Mouse (Mus musculus) neural tube, embryonic 13.5 days (tissue): Measurements from ENCODE around the gene Ubfd1. TPM values are rescaled to one million over a fixed set of nuclear protein-coding genes. Genes with fewer than 3 reads are reported as not detected.
A peak's percentile ranks its signal among the peaks of the same experiment; 100 is the strongest.

ENCODE experiments used
- ATAC-seq: fragments of 200-750 bp; cut with Nextera tagmentation; 2 replicates; pipeline ENCODE4 v1.8.0; 2017; ENCODE audit warnings: low read depth, mild to moderate bottlenecking, moderate TSS enrichment, moderate library complexity
- H3K27ac ChIP-seq: fragments of 300-500 bp; sonication (generic); replicated peaks from 2 replicates; pipeline ENCODE4 v1.5.1; 2015; ENCODE audit warnings: moderate library complexity, mild to moderate bottlenecking, inconsistent platforms
- H3K27me3 ChIP-seq: fragments of 300-500 bp; sonication (generic); 2 replicates; pipeline ENCODE4 v1.6.1; 2015; ENCODE audit warnings: mild to moderate bottlenecking, inconsistent platforms
- H3K36me3 ChIP-seq: fragments of 300-500 bp; sonication (generic); 2 replicates; pipeline ENCODE4 v1.6.1; 2015; ENCODE audit warnings: mild to moderate bottlenecking, inconsistent platforms
- H3K4me1 ChIP-seq: fragments of 300-500 bp; sonication (generic); replicated peaks from 2 replicates; pipeline ENCODE4 v1.6.1; 2015; ENCODE audit warnings: inconsistent platforms
- H3K4me2 ChIP-seq: fragments of 300-500 bp; sonication (generic); 2 replicates; pipeline ENCODE4 v1.6.1; 2015; ENCODE audit warnings: inconsistent platforms, mild to moderate bottlenecking, moderate library complexity
- H3K4me3 ChIP-seq: fragments of 300-500 bp; sonication (generic); 2 replicates; pipeline ENCODE4 v1.5.1; 2015; ENCODE audit warnings: mild to moderate bottlenecking, inconsistent platforms
- H3K9ac ChIP-seq: fragments of 300-500 bp; sonication (generic); 2 replicates; pipeline ENCODE4 v1.6.1; 2015; ENCODE audit warnings: moderate library complexity, mild to moderate bottlenecking, inconsistent platforms
- H3K9me3 ChIP-seq: fragments of 300-500 bp; sonication (generic); 2 replicates; pipeline ENCODE4 v1.6.1; 2016; ENCODE audit warnings: inconsistent platforms
- WGBS: fragments of 180-500 bp; shearing (Covaris S2); methylation state at CpG from one replicate; pipeline ENCODE4 v1.1.7; 2015; 5-methylcytosine and 5-hydroxymethylcytosine counted together
- polyA plus RNA-seq: library from polyadenylated mRNA; unstranded; fragments of >200 nt; fragmentation: Nextera tagmentation; extraction: Ambion mirVana; gene quantifications from 2 replicates; pipeline ENCODE4 v1.2.1, GENCODE M21; 2015

Gene Ubfd1
- polyA plus RNA-seq: 68.0 and 76.7 TPM in 2 replicates

DNA sequence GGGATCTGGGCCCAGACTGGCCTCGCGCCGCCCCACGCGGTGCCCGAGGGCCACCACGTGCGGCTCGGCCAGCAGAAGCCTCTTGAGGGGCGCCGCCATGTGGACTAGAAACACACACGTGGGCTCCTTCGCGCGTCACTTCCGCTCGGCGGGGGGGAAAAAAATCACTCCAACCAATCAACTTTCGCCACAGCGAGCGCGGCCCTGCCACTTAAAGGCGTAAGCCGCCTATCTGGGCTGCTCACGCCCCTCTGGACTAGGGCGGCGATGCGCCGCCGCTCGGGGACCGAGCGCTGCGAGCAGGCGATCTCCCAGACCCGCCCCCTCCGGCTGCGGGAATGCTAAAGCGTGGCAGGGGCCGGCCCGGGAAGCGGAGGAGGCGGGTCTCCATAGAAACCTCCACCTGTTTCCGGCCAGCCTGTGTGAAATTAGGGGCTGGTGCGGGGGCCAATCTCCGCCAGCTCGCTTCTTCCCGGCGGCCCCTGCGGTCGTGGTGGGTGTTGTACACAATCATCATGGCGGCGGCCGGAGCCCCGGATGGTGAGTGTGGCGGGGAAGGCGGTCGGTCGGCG, at the start of gene Ubfd1, which contains the start of gene Ears2:
Gene Ubfd1, plus strand, starts transcription at position 231 of the 572 bp plus-strand sequence.
Gene Ears2, minus strand, starts transcription at position 319 of the 572 bp plus-strand sequence.
- under 1% methylated on average over 60 of the region's 60 CpGs for WGBS
- Histone ChIP-seq H3K9ac (peak within 1 kb of the TSS; percentile 98), H3K27ac (peak within 1 kb of the TSS; percentile 97), H3K4me2 (peak within 1 kb of the TSS; percentile 75), H3K9me3 (no peaks in the 10 kb centered on the region), H3K4me1 (peaks cover 35% of the 10 kb centered on the region), H3K4me3 (peak within 1 kb of the TSS; percentile 100), H3K36me3 (peaks cover 39% of the 10 kb centered on the region), H3K27me3 (no peaks in the 10 kb centered on the region)
- ATAC-seq: peak; percentile 98

DNA sequence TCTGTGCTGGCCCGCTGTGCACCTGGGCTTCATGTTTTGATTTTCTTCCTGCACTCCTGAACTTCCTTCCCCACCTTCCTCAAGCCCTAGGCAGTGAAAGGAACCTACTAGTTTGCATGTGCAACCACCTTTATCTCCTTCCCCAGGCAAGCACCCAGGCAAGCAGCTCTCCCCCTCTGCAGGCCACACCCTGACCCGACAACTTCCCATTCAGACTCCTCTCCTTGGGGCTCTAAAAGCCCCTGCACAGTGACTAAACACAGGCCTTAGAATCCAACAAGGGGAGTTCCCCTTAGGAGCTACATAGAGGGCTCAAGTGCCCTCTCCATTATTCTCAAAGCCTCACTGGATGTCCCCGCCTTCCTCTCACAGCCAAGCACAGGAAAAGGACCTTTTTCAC, 48.7 kb upstream of the Ubfd1 start:
- WGBS: 74% methylated on average over 3 of the region's 3 CpGs
- H3K27me3 ChIP-seq: no peaks in the 10 kb centered on the region
- no peak overlapping the region for H3K27ac ChIP-seq
- no peak overlapping the region for H3K4me3 ChIP-seq
- ATAC-seq: no peak
- H3K36me3 ChIP-seq: peaks cover 6% of the 10 kb centered on the region
- H3K9me3 ChIP-seq: no peaks in the 10 kb centered on the region
- peak overlapping the region; percentile 64 for H3K4me2 ChIP-seq
- peaks cover 66% of the 10 kb centered on the region for H3K4me1 ChIP-seq
- H3K9ac ChIP-seq: peak overlapping the region; percentile 85

DNA sequence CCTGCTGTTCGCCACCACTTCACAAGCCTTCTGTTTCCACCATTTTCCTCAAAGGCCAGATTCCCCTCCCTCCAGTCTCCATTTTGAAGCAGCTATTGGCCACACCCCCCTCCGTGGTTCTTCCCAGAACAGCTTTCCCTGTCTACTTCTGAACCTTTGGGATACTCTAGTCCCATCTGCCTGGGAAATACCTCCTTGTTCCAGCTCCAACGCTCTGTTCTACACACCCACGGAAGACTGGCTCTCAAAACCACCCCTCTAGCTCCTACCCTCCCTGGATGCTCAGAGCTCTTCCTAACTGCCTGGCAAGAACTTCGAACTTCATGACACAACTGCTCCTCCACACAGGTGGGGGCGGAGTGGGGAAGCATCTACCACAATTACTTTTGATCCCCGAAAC, 48.0 kb upstream of the Ubfd1 start:
- Histone ChIP-seq H3K4me1 (peaks cover 61% of the 10 kb centered on the region), H3K9ac (peak overlapping the region; percentile 85), H3K36me3 (peaks cover 6% of the 10 kb centered on the region), H3K27ac (no peak overlapping the region), H3K4me3 (peak overlapping the region; percentile 77), H3K9me3 (no peaks in the 10 kb centered on the region), H3K4me2 (peak overlapping the region; percentile 64), H3K27me3 (no peaks in the 10 kb centered on the region)
- ATAC-seq: no peak
- WGBS: 87% methylated on average over 7 of the region's 7 CpGs

DNA sequence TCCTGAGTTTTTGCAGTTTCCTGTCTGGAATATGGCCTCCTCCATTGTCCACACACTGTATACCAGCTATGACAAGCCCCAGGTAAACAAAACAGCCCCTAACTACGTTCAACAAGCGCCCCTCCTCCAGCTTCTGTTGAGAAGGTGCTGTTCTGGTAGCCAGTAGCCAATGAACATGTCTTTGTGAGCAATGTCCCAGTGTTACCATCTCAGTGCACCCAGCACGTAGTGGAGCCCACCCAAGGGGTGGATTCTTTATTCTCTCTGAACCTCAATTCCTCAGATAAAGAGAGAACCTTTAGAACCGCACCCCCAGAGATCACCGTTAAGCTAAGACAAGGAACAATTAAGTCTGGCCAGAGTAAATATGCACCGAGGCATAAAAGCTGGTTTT, 46.7 kb upstream of the Ubfd1 start:
- WGBS: 1% methylated on average over 6 of the region's 6 CpGs
- Histone ChIP-seq H3K4me1 (peaks cover 49% of the 10 kb centered on the region), H3K9ac (peak overlapping the region; percentile 85), H3K27ac (peak overlapping the region; percentile 91), H3K4me2 (peak overlapping the region; percentile 64), H3K4me3 (peak overlapping the region; percentile 77), H3K36me3 (peaks cover 6% of the 10 kb centered on the region), H3K27me3 (no peaks in the 10 kb centered on the region), H3K9me3 (no peaks in the 10 kb centered on the region)
- ATAC-seq: peak; percentile 58

DNA sequence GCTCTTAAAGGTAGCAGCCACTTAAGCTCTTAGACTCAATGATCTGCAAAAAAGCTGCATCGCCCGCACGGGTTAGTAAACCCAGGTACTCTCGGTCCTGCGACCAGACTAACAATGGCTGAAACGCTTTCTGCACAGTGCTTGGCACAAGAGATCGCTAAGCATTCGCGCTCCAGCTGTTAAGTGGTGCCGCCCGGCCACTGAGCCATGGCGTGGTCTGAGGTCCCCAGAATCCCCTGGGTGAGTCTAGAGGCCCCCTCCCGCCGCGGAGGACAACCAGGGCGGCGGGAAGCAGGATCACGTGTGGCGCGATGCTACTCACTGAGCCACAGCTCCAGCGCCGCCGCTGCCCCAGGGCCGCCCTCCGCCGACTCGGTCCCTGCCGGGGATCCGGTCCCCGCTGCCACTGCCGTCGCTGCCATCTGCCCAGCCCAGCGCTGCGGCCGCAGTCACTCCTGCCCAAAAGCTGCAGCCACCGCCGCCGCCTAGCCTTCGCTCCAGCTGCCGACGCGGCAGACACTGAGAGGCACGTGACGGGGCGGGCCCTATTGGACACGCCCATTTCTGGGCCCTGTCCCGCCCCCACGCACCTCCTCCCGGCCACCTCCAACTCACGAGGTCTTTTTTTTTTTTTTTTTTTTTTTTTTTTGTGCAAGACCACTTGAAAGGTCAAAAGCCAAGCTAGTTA, 46.2 kb upstream of the Ubfd1 start, which contains the start of gene Gga2:
Gene Gga2, minus strand, starts transcription at position 556 of the 688 bp plus-strand sequence.
- H3K4me1 ChIP-seq: peaks cover 43% of the 10 kb centered on the region
- H3K27me3 ChIP-seq: no peaks in the 10 kb centered on the region
- H3K27ac ChIP-seq: peak within 1 kb of the TSS; percentile 91
- H3K36me3 ChIP-seq: peaks cover 6% of the 10 kb centered on the region
- WGBS: 0% methylated on average over 50 of the region's 50 CpGs
- H3K9ac ChIP-seq: peak within 1 kb of the TSS; percentile 85
- H3K9me3 ChIP-seq: no peaks in the 10 kb centered on the region
- peak; percentile 81 for ATAC-seq
- H3K4me3 ChIP-seq: peak within 1 kb of the TSS; percentile 77
- peak within 1 kb of the TSS; percentile 64 for H3K4me2 ChIP-seq

DNA sequence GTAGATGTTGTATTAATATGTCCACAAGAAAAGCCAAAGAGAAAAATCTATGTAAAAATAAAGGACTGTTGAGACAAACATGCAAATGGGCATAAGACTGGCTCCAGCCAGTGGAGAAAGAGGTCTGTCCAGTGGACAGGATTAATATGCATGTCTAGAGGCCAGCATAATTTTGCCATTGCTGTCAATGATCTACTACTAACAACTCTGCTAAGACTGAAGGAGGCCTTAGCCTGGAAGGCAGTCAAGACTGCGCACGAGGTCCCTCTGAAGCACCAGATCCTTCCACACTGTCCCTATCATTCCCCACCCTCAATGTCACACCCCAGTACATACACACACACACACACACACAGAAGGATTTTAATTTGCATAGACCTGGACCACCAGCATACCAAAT, 44.8 kb upstream of the Ubfd1 start:
- Histone ChIP-seq H3K4me1 (peaks cover 30% of the 10 kb centered on the region), H3K27me3 (no peaks in the 10 kb centered on the region), H3K9me3 (no peaks in the 10 kb centered on the region), H3K4me2 (no peak overlapping the region), H3K27ac (no peak overlapping the region), H3K36me3 (peaks cover 6% of the 10 kb centered on the region), H3K4me3 (no peak overlapping the region), H3K9ac (no peak overlapping the region)
- ATAC-seq: no peak
- WGBS: 90% methylated on average over 2 of the region's 2 CpGs

DNA sequence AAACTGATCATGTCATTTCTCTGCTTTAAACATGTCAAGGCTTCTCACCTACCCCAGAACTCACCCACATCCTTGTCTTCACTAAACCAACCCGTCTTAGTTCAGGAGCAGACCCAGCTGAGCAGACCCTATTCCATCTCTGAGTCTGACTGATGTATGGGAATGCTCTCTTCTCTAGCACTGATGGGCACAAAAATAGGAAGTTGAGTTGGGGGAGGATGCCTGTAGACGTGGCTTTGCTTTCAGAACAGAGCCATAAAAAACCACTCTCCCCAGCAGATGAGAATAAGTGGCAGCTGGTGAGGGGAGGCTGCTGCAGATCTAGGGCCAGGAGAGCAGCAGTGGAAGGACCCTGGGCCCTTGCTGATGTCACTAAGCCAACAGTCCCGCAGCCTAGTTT, 33.6 kb upstream of the Ubfd1 start:
- no peak overlapping the region for H3K27ac ChIP-seq
- ATAC-seq: no peak
- H3K4me1 ChIP-seq: no peaks in the 10 kb centered on the region
- peaks cover 13% of the 10 kb centered on the region for H3K36me3 ChIP-seq
- no peak overlapping the region for H3K9ac ChIP-seq
- no peaks in the 10 kb centered on the region for H3K9me3 ChIP-seq
- no peak overlapping the region for H3K4me2 ChIP-seq
- H3K4me3 ChIP-seq: no peak overlapping the region
- 65% methylated on average over 3 of the region's 3 CpGs for WGBS
- H3K27me3 ChIP-seq: no peaks in the 10 kb centered on the region

DNA sequence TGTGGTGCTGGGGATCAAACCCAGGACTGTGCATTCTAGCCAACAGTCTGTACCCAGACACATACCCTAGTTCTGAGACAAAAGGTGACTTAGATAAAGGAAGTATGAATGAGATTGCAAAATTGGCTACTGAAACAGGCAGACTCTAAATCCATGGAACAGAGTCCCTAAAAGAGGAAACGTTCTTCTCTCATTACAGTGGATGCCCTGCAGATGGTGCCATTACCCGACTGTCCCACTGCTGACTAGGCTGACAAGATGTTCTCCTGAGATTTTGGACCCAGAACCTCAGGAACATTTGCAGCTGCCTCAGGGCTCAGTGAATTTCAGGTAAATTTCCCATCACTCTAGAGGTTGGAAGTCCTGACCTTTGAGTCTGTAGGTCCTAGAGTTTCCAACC, 32.6 kb upstream of the Ubfd1 start:
- H3K27me3 ChIP-seq: no peaks in the 10 kb centered on the region
- no peak overlapping the region for H3K4me2 ChIP-seq
- no peak overlapping the region for H3K27ac ChIP-seq
- WGBS: 40% methylated on average over 2 of the region's 2 CpGs
- H3K9me3 ChIP-seq: no peaks in the 10 kb centered on the region
- H3K36me3 ChIP-seq: peaks cover 22% of the 10 kb centered on the region
- no peaks in the 10 kb centered on the region for H3K4me1 ChIP-seq
- ATAC-seq: no peak
- no peak overlapping the region for H3K9ac ChIP-seq
- H3K4me3 ChIP-seq: no peak overlapping the region

DNA sequence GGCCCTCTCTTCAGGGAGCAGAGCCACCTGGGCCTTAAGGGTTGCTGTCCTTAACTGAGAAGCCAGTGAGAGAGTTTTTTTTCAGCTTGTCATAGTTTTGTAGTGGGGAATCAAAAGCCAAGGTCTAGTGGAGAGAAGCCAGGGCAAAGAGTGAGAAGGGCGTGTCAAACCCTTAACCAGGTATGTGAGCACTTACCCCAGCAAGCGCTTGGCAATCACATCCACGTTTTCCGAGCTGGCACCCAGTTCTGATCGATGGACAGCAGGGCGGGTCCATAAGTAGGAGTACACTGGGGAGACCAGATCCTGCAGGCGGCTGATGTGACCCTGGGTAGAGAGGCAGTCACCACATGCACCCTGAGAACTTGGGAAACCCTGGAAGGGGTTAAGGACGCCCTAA, 22.9 kb upstream of the Ubfd1 start:
- H3K4me2 ChIP-seq: no peak overlapping the region
- no peak overlapping the region for H3K9ac ChIP-seq
- ATAC-seq: no peak
- H3K4me1 ChIP-seq: no peaks in the 10 kb centered on the region
- no peaks in the 10 kb centered on the region for H3K9me3 ChIP-seq
- H3K27ac ChIP-seq: no peak overlapping the region
- peaks cover 35% of the 10 kb centered on the region for H3K36me3 ChIP-seq
- no peaks in the 10 kb centered on the region for H3K27me3 ChIP-seq
- H3K4me3 ChIP-seq: no peak overlapping the region
- WGBS: 91% methylated on average over 8 of the region's 8 CpGs

DNA sequence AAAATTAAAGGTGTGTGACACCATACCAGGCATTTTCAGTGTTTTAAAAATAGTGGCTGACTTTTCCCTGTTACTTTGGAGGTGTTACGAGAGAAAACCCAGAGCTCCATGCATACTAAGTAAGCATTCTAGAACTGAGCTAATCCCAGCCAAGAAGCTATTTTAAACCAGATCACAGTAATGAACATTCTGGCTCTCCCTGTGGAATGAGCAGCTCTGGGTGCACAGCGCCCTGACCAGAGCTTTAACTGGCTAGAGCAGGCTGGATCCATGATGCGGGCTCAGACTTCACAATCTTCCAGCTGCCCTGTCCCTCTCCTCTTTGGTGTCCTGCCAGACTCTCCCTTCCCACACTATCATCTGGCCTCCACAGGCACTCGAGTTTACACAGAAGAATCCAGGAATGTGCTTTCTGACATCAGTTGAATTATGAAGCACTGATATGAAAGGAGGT, 21.8 kb upstream of the Ubfd1 start:
- WGBS: 88% methylated on average over 4 of the region's 4 CpGs
- Histone ChIP-seq H3K4me3 (no peak overlapping the region), H3K4me1 (no peaks in the 10 kb centered on the region), H3K9ac (no peak overlapping the region), H3K9me3 (no peaks in the 10 kb centered on the region), H3K4me2 (no peak overlapping the region), H3K27ac (no peak overlapping the region), H3K27me3 (no peaks in the 10 kb centered on the region), H3K36me3 (peaks cover 34% of the 10 kb centered on the region)
- no peak for ATAC-seq

DNA sequence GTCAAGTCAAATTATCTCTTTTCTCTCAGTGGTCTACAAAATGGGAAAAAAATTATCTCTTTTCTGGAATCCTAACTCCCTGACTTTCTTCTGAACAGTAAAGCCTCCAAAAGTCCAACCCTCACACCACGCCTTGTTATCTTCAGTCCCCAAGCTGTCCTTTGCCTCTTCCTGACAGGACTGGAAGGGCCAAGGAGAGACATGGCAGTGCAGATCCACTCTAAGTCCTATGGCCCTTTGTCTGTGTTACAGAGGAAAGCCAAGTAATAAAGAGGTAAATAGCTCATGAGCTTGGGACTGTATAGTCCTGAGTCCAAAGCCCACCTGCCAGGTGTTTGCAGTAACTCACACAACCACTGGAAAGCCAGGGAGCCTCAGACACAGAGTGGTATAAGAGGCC, 21.3 kb upstream of the Ubfd1 start:
- Histone ChIP-seq H3K4me1 (no peaks in the 10 kb centered on the region), H3K9ac (no peak overlapping the region), H3K36me3 (peaks cover 33% of the 10 kb centered on the region), H3K27ac (no peak overlapping the region), H3K4me2 (no peak overlapping the region), H3K4me3 (no peak overlapping the region), H3K27me3 (no peaks in the 10 kb centered on the region), H3K9me3 (no peaks in the 10 kb centered on the region)
- WGBS: 95% methylated on average over 1 of the region's 1 CpGs
- ATAC-seq: no peak

DNA sequence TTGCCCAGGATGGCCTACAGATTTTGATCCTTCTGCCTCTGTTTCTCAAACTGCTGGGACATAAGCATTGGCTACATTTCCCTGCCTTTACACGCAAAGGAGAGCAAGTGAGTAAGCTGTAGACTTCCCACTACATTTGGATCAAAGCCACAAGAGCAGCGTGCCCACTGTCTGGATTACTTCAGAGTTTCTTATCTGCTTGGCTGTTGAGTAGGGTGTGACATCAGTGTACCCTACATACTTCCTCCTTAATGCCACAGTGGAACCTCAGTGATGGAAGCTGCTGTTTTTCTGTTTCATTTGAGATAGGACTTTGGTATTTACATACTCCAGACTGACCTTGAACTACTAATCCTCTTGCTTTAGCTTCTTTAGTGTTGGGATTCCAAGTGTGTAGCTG, 20.2 kb upstream of the Ubfd1 start:
- Histone ChIP-seq H3K9me3 (no peaks in the 10 kb centered on the region), H3K27me3 (no peaks in the 10 kb centered on the region), H3K4me3 (no peak overlapping the region), H3K27ac (no peak overlapping the region), H3K4me2 (no peak overlapping the region), H3K4me1 (no peaks in the 10 kb centered on the region), H3K36me3 (peaks cover 34% of the 10 kb centered on the region), H3K9ac (no peak overlapping the region)
- no peak for ATAC-seq
- WGBS: 91% methylated on average over 2 of the region's 2 CpGs
